Mouse (Mus musculus) cerebellum, adult 2 months (tissue): ENCODE results near the gene Txndc12. TPM values are rescaled to one million over a fixed set of nuclear protein-coding genes. Genes with fewer than 3 reads are reported as not detected.
A peak's percentile ranks its signal among the peaks of the same experiment; 100 is the strongest.

Source experiments
- DNase-seq, 2 experiments: peaks; one replicate each; pipeline ENCODE4 v3.0.0; 2021
- H3K27ac ChIP-seq: fragments of 200-500 bp; 2 replicates; pipeline ENCODE4 v1.5.1; 2012; ENCODE audit warnings: low read length, control low read depth, inconsistent platforms; ENCODE audit not compliant: insufficient read depth
- H3K27me3 ChIP-seq: fragments of 200-500 bp; 2 replicates; pipeline ENCODE4 v1.6.1; 2012; ENCODE audit warnings: inconsistent platforms, mild to moderate bottlenecking, low read length, moderate library complexity; ENCODE audit not compliant: control insufficient read depth, insufficient read depth
- H3K4me1 ChIP-seq: fragments of 200-500 bp; 2 replicates; pipeline ENCODE4 v1.6.1; 2011; ENCODE audit warnings: low read length; ENCODE audit not compliant: control insufficient read depth, insufficient read depth
- H3K4me3 ChIP-seq: fragments of 200-500 bp; replicated peaks from 2 replicates; pipeline ENCODE3; 2011; ENCODE audit warnings: mild to moderate bottlenecking, low read depth, low read length, control low read depth; ENCODE audit not compliant: insufficient read depth
- CTCF ChIP-seq: fragments of 200-500 bp; IDR thresholded peaks from 2 replicates; pipeline ENCODE4 v1.5.1; 2011; ENCODE audit warnings: low read depth, mild to moderate bottlenecking, control low read depth, low read length, moderate library complexity, borderline replicate concordance; ENCODE audit not compliant: insufficient read depth
- POLR2A ChIP-seq: fragments of 200-500 bp; IDR thresholded peaks from 2 replicates; pipeline ENCODE4 v1.6.1; 2011; ENCODE audit warnings: low read length, control low read depth, borderline replicate concordance; ENCODE audit not compliant: insufficient read depth
- WGBS: fragments of 180-500 bp; shearing (Covaris S2); methylation state at CpG from one replicate; pipeline ENCODE4 v1.1.7; 2018; 5-methylcytosine and 5-hydroxymethylcytosine counted together
- polyA plus RNA-seq: library from polyadenylated mRNA; depleted of rRNA; stranded (reverse); fragments of >200 nt; gene quantifications from 2 replicates; pipeline ENCODE4 v1.2.3, GENCODE M21; 2012

The Txndc12 gene
- polyA plus RNA-seq, 1 experiment, result 53.6 TPM

GRCm38 (mm10) chr4:108838031-108838430 lies 3.6 kb downstream of the Txndc12 start:
- no peak overlapping the region for H3K4me3 ChIP-seq
- 0 out of 2 replicates have a peak, but pooled peaks cover 8% of the 10 kb centered on the region for H3K4me1 ChIP-seq
- WGBS, result 27% methylated on average over 4 of the region's 4 CpGs
- H3K27ac ChIP-seq, result no peak overlapping the region
- DNase-seq, result peak; percentile 51 to 84
- no peaks in the 10 kb centered on the region for H3K27me3 ChIP-seq
- no peak for TF ChIP-seq POLR2A
- TF ChIP-seq CTCF, result no peak

- H3K4me1 ChIP-seq, result 0 out of 2 replicates have a peak, but pooled peaks cover 5% of the 10 kb centered on the region
- H3K27ac ChIP-seq, result no peak overlapping the region
- H3K4me3 ChIP-seq, result no peak overlapping the region
- 81% methylated on average over 7 of the region's 7 CpGs for WGBS
- no peak for DNase-seq
- no peak for TF ChIP-seq CTCF
- TF ChIP-seq POLR2A, result no peak
- no peaks in the 10 kb centered on the region for H3K27me3 ChIP-seq
These were observed 7.6 kb downstream of the Txndc12 start for GRCm38 (mm10) chr4:108841920-108842578.

GRCm38 (mm10) chr4:108843336-108843735 lies 8.9 kb downstream of the Txndc12 start:
- Histone ChIP-seq H3K27me3 (no peaks in the 10 kb centered on the region), H3K27ac (no peak overlapping the region)

GRCm38 (mm10) chr4:108845824-108846569 lies 11.6 kb downstream of the Txndc12 start:
- 92% methylated on average over 5 of the region's 5 CpGs for WGBS
- Histone ChIP-seq H3K4me3 (no peak overlapping the region), H3K27ac (no peak overlapping the region), H3K27me3 (no peaks in the 10 kb centered on the region), H3K4me1 (peaks cover 2% of the 10 kb centered on the region; the same call in 1 of the 2 replicates)
- TF ChIP-seq POLR2A (no peak), CTCF (no peak)
- DNase-seq, result no peak

More at GRCm38 (mm10) chr4:108843336-108843735, 8.9 kb downstream of the Txndc12 start:
- no peak for DNase-seq
- Histone ChIP-seq H3K4me1 (0 out of 2 replicates have a peak, but pooled peaks cover 5% of the 10 kb centered on the region), H3K4me3 (no peak overlapping the region)
- no peak for TF ChIP-seq CTCF
- no peak for TF ChIP-seq POLR2A

GRCm38 (mm10) chr4:108847715-108848504 lies 13.5 kb downstream of the Txndc12 start, which contains the start of gene Kti12:
Kti12 (plus strand) TSS chr4:108847785.
- WGBS, result under 1% methylated on average over 77 of the region's 77 CpGs
- peak; percentile 86 to 88 for DNase-seq
- Histone ChIP-seq H3K4me1 (peaks cover 2% of the 10 kb centered on the region; the same call in 1 of the 2 replicates), H3K27me3 (no peaks in the 10 kb centered on the region), H3K27ac (peak within 1 kb of the TSS; percentile 12; the same call in 1 of the 2 replicates), H3K4me3 (peak within 1 kb of the TSS; percentile 85)
- TF ChIP-seq CTCF (no peak), POLR2A (peak; percentile 67; the same call in 1 of the 2 replicates)

- H3K27ac ChIP-seq, result peak within 1 kb of the TSS; percentile 12; the same call in 1 of the 2 replicates
- H3K27me3 ChIP-seq, result no peaks in the 10 kb centered on the region
- TF ChIP-seq POLR2A (no peak), CTCF (no peak)
- H3K4me3 ChIP-seq, result peak within 1 kb of the TSS; percentile 85
- WGBS, result under 1% methylated on average over 20 of the region's 20 CpGs
- peak in 1 of 2 experiments; percentile 23 for DNase-seq
- peaks cover 2% of the 10 kb centered on the region; the same call in 1 of the 2 replicates for H3K4me1 ChIP-seq
These were observed 14.1 kb downstream of the Txndc12 start, which contains the start of gene A730015C16Rik for GRCm38 (mm10) chr4:108848505-108848848. A730015C16Rik (minus strand) TSS chr4:108848619.

- Histone ChIP-seq H3K27me3 (no peaks in the 10 kb centered on the region), H3K27ac (no peak overlapping the region), H3K4me1 (no peaks in the 10 kb centered on the region), H3K4me3 (no peak overlapping the region)
- TF ChIP-seq CTCF, result no peak
- TF ChIP-seq POLR2A, result no peak
- DNase-seq, result no peak
- WGBS, result 80% methylated on average over 7 of the region's 7 CpGs
These were observed 32.4 kb downstream of the Txndc12 start for GRCm38 (mm10) chr4:108866806-108867205.
